Mouse (Mus musculus) bone marrow macrophage, adult 2 months (primary cell): ENCODE data around the gene Pifo.

Experiments
- CTCF ChIP-seq: IDR thresholded peaks from 2 replicates; pipeline ENCODE4 v1.5.1; 2012; ENCODE audit warnings: low read depth, mild to moderate bottlenecking, low read length, moderate library complexity
- POLR2A ChIP-seq: IDR thresholded peaks from 2 replicates; pipeline ENCODE4 v1.6.1; 2012; ENCODE audit warnings: mild to moderate bottlenecking, low read depth, low read length, borderline replicate concordance

- TF ChIP-seq CTCF = no peak
- no peak for TF ChIP-seq POLR2A
Observed at GRCm38 (mm10) chr3:106021840-106022239, 7.4 kb upstream of the Pifo start.
